Mouse (Mus musculus) retina, postnatal 1 day (tissue): ENCODE measurements around the gene 1700028P14Rik.

ENCODE experiments used
- DNase-seq: peaks from one replicate; pipeline ENCODE4 v3.0.0-alpha.2; 2012

The 1700028P14Rik gene

DNA sequence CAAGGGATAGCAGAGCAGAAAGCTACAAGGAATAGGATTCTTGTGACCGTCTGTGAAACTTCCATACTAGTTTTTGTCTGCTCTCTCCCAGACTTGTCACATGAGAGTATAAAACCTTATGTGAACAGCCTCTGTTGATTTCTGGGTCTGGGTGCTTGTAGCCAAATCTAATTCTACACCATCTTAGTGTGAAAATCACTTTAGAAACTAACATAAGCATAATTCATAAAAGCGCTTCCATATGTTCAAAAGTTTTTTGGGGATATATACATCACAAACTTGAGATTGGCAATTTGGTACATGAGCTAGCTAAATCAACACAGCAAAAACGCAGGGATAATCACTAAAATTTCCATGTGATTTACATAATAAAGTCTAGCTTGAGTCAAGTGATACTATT, 57.7 kb downstream of the 1700028P14Rik start:
- no peak for DNase-seq

DNA sequence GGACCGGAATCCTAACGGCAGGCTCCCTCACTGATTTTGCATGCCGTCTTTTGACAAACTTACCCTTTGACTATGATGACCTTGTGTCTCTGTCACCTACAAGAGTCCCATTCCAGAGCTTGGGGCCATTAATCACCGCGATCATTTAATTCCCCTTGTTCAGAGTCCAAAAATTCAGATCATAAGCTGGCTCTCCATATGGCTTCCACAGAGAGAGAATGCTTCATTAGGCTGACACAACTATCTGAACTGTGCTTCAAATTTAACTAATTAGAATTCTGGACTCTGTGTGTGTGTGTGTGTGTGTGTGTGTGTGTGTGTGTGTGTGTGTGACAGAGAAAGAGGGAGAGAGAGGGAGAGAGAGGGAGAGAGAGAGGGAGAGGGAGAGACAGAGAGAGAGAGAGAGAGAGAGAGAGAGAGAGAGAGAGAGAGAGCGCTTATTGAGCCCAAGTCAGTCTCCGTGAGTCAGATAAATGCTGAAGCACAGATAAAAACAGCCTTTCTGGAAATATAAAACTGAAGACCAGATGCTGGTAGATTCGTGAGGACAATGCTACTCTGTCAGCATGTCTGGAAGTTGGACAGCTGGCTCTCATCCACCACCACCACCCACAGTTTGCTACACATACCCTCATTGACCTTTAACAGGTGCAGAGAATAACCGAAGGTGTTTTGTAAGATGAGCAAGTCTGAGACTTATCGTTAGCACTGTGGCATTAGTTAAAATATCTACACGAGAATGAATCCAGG, 73.8 kb downstream of the 1700028P14Rik start:
- peak; percentile 89 for DNase-seq

DNA sequence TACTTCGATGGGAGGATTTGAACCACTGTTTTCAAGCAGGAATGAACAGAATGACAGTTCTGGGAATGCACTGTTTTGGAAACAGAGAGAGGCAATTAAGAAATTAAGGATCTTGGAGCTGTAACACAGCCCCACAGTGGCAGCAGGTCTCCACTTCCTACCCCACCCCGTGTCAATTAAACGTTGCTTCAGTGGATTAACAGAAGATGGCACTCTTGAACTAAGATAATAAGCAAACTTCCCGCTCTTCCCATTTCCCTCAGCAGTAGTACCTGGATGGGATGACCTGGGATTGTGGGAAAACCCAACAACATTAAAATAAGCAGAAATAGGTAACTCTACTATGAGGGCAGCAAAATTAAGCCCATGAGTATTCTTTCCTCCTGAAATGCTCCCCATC, 75.9 kb downstream of the 1700028P14Rik start:
- peak; percentile 35 for DNase-seq

DNA sequence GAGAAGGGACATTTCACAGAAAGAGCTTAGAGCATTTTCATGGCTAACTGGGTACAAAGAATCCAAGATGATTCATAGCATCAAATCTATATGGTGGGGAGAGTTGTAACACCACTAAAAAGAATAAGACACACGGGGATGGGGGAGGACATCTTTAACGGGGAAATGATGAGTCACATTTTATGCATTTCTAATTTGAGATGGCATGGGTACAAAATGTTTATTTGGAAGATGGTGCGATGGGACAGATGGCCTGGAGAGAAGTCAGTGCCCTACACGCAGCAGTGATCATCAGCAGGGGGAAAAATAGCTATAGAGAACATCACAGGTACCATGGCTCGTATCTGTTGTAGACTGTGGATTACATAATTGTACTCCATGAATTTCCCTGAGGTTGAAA, 88.9 kb downstream of the 1700028P14Rik start:
- DNase-seq: no peak

DNA sequence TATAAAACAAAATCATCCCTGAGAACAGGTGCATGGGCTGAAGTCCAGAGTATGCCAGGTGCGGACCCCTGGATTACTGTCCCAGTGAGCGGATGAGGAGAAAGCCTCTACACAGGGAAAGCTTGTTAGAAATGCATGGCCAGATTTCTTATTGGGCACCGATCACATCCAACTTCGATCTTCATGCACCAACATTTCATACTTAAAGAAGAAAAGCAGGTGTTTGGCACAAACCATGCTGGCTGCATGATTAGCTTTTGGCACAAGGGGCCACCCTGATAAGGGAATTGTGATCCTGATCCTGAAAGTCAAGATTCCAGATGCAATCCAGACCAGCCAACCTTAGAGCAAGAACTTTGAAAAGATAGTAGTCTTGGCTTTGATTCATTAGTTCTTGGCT, 90.0 kb downstream of the 1700028P14Rik start:
- no peak for DNase-seq

DNA sequence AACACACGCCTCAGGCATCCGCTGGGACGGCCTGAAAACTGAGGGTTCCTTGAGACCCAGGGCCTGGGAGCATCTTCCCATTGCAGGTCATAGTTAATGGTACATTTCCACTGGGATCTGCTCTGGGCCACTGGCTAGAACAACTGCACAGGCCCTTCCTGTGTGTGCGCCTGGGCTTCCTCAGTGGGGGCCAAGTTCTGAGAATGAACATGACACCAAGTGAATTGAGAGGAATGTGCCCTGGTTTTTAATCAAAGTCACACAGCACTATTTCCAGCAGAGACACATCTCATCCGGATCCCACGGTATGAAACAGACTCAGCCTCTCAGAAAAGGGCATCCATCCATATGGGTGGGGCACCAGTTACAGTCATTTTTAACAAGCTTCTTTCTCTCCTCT, 90.6 kb downstream of the 1700028P14Rik start:
- no peak for DNase-seq

DNA sequence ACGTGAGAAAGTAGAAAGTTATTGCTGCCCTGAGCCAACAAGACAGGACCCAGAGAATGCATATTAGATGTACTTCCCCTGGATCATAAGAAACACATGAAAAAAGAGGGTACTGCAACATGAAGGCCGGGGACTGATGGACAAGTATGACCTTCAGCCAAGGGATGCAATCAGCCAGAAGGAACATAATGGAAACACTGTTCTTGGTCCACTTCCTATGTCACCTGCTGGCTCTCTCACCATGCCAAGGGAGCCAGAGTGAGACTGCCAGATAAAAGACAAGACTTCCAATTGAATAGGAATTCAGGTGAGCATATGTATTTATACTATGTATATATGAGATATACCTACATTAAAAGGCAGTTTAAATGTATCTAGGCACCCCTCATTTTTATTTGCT, 99.2 kb downstream of the 1700028P14Rik start:
- no peak for DNase-seq

DNA sequence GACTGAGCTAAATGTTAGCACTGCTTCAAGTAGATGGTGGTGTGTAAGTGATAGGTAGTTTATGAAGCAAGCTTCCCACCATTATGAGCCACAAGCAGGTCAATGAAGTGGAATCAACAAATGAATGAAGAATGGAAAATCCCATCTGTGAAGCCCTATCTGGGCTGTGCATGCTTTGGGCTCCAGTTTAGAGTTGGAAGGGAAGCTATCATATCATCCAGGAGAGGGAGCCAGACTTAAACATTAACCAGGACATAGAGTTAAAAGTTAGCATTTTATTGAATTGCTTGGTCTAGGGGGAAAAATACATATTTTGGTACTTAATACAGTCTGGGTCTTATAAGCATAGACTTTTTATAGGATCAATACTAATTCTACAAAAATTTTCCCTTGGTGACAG, 107.0 kb downstream of the 1700028P14Rik start:
- DNase-seq: peak; percentile 23

DNA sequence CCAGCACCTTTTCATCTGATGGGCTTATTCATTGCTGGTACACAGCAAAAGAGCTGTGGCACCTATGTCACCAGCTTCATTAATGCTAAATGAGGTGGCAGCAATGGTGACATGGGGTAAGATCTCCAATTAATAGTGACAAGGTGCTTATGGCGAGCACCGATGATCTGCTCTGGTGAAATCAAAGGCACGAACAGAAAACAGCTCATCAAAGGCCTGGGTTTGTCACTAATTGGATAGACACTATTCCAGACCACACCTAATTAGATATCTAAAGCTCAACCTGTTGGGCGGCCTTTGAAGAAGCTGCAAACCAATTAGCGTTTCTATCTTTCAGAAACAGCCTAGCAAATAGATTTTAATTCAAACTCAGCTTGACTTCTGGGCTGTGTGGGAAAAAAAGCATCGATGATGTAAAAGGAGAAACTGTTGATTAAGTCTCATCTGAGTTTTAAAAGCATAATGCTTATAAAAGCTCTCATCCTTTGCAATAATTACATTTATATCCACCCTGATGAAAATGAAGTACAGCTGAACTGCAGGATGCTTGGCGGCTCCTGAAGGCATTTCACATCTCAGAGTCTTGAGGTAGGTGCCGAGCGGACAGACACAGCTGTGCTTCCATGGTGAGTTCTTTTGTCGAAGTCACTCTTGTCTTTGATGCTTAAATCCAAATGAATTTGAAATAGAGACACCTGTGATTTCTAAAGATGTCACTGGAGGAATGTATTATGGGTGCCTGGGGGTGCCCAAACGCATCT, 109.2 kb downstream of the 1700028P14Rik start:
- peak; percentile 77 for DNase-seq

DNA sequence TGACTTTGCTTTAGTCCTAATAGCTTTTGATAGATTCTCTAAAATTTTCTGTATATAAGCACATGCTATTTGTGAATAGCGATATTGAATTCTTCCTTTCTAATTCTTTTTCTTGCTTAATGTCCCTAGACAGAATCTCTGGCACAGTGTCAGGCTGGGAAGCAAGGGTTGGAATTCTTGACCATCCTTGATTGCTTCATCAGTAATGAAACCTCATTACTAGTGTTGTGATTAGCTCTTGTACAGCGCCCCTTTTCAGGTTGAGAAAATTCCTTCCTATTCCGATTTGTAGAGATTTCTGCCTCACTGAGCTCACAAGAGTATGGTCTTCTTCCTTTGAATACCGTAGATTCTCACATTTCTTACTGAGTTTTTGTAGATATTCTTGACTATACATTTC, 109.9 kb downstream of the 1700028P14Rik start:
- DNase-seq: no peak

DNA sequence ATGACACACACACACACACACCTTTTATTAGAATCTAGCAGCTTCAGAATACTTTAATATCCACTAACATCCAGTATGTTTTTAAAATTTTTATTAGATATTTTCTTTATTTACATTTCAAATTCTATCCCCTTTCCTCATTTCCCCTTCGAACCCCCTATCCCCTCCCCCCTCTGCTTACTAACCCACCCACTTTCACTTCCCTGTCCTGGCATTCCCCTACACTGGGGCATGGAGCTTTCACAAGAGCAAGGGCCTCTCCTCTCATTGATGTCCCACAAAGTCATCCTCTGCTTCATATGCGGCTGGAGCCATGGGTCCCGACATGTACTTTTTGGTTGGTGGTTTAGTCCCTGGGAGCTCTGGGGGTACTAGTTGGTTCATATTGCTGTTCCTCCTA, 116.9 kb downstream of the 1700028P14Rik start:
- no peak for DNase-seq

DNA sequence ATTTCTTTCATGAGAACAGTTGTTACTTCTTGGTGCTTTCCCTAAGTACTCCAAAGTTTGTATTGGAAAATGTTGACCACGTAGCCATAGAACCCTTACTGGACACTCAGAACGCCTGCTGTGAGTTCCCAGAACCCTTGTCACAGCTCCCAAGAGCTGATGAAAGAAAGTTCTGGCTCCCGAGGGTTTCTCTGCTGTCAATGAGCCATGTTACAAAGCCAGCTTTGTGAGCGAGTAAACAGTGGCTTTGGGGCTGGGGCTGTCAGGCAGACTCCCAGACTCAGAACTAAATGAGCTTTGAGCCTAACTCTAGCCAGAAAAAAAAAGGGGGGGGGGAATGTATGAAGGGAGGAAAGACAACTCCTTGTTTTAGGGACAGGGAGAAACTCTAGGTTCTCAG, 120.7 kb downstream of the 1700028P14Rik start:
- peak; percentile 30 for DNase-seq

DNA sequence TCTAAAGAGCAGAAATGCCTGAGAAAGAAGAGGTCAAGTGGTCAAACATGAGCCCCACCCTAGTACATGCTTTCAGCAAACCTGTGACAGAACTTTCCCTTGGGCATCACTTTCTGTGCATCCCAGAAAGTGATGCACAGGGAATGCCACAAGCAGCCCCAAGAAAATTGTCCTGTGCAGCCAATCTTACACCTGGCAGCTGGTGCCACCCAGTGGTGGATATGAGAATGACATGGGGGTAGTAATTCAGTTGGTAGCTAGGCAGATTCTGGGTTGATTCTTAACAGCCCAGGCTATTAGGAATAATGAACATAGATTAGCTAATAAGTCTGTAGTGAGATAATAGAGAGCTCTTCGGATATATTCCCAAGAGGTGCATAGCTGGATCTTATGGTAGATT, 128.9 kb downstream of the 1700028P14Rik start:
- DNase-seq: peak; percentile 72

DNA sequence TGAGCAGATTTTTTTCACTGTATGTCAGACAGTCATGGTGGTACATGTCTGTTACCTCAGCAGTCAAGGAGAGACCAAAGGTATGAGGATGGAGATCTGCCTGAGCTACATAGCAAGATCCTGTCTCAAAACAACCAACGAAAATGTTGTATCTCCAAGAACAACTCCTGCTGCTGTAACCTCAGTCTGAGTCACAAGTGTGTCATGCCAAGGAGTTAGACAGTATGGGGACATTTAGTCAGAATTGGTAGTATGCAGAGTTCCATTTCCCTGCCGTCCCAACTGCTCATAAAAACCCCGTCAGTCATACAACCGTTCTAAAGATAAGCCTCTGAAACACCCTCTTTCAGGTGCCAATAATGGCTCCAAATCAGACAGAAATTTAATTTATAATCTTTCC, 130.8 kb downstream of the 1700028P14Rik start:
- DNase-seq: no peak

DNA sequence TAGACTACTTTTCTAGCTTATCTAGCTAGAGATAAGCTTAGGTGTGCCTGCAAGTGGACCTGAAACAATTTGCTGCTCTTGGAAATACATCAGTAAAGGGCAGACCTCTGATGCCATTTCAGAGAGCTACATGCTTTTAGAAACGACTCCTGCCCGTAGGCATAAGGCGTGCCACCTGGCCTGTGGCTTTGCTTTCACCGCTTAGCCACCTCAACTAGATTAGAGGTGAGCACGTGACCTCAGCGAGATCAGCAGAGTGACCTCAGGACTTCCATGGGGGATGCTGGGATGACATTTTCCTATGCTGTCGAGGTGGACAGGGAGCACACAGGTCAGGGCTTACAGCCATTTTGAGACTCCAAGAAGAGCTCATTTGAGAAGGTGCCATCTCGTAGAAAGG, 131.5 kb downstream of the 1700028P14Rik start:
- no peak for DNase-seq

DNA sequence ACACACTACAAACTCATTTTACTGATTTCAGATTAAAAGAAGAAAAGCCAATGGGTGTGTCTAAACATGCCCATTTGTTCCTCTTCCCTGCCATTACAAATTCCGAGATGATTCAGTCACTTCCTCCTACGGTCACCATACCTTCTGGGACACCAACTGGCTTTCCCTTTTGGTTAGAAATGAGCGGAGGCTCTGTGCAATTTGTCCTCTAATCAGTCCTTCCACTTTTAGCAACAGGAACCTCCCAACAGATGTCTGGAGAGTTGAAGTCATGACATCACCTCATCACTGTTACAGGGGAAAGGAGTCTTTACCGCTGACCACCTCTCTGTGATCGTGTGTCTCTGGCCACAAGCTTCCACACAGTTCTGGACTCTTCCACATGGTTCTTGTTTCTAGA, 132.0 kb downstream of the 1700028P14Rik start:
- no peak for DNase-seq

DNA sequence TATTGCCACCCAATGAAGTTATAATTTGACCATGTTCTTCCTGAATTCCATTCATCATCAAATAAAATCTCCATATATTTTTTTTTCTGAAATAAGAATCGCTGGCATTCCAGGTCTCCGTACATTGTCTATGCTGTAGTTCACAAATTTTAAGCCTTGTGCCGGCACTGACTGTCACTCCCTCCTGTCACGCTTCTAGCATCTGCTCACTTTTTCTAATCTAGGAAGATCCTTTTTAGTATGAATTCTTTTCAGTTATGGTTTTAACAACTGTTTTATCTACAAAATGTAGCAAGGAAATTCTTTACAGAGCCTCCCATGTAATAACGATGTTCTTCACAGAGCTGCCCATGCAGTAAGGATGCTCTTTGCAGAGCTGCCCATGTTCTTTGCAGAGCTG, 134.1 kb downstream of the 1700028P14Rik start:
- DNase-seq: no peak

DNA sequence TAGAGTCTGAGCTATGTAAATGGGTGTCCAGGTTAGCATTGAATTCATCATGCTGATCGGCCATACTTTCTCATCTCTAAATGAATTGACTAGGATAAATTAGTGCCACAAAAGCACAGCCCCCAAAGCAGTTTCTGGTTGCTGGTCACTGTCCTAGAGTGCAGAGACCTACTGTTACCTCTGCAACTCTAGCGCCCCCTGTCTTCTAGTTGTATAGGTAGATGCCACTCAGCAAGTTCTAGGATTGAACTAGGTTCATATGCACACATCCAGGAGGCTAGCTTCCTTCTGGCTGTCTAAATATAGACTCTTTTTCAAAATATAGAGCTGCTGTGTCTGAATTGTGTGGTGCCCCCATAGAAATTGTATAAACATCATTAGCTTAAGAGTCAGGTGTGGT, 141.3 kb downstream of the 1700028P14Rik start:
- DNase-seq: no peak
